Mouse (Mus musculus) kidney, embryonic 15.5 days (tissue): ENCODE measurements around the gene Nomo1. TPM values are rescaled to one million over a fixed set of nuclear protein-coding genes. Genes with fewer than 3 reads are reported as not detected.
A peak's percentile ranks its signal among the peaks of the same experiment; 100 is the strongest.

ENCODE experiments used
- ATAC-seq: fragments of 200-750 bp; cut with Nextera tagmentation; replicated peaks from 2 replicates; pipeline ENCODE4 v1.8.0; 2017; ENCODE audit warnings: moderate TSS enrichment; ENCODE audit not compliant: low FRiP score
- H3K27ac ChIP-seq: fragments of 300-500 bp; sonication (generic); 2 replicates; pipeline ENCODE4 v1.5.1; 2015; ENCODE audit warnings: mild to moderate bottlenecking, inconsistent platforms
- H3K27me3 ChIP-seq: fragments of 300-500 bp; sonication (generic); 2 replicates; pipeline ENCODE4 v1.6.1; 2015; ENCODE audit warnings: inconsistent platforms
- H3K36me3 ChIP-seq: fragments of 300-500 bp; sonication (generic); 2 replicates; pipeline ENCODE4 v1.6.1; 2015; ENCODE audit warnings: inconsistent platforms
- H3K4me1 ChIP-seq: fragments of 300-500 bp; sonication (generic); 2 replicates; pipeline ENCODE4 v1.6.1; 2015; ENCODE audit warnings: inconsistent platforms
- H3K4me2 ChIP-seq: fragments of 300-500 bp; sonication (generic); 2 replicates; pipeline ENCODE4 v1.6.1; 2015; ENCODE audit warnings: moderate library complexity, mild to moderate bottlenecking, inconsistent platforms
- H3K4me3 ChIP-seq: fragments of 300-500 bp; sonication (generic); replicated peaks from 2 replicates; pipeline ENCODE4 v1.5.1; 2015; ENCODE audit warnings: mild to moderate bottlenecking, inconsistent platforms
- H3K9ac ChIP-seq: fragments of 300-500 bp; sonication (generic); 2 replicates; pipeline ENCODE4 v1.6.1; 2015; ENCODE audit warnings: mild to moderate bottlenecking, inconsistent platforms
- H3K9me3 ChIP-seq: fragments of 300-500 bp; sonication (generic); replicated peaks from 2 replicates; pipeline ENCODE4 v1.6.1; 2016; ENCODE audit warnings: inconsistent platforms
- WGBS: fragments of 180-500 bp; shearing (Covaris S2); methylation state at CpG from one replicate; pipeline ENCODE4 v1.1.7; 2015; ENCODE audit warnings: mixed read lengths; 5-methylcytosine and 5-hydroxymethylcytosine counted together
- polyA plus RNA-seq: library from polyadenylated mRNA; unstranded; fragments of >200 nt; fragmentation: Nextera tagmentation; extraction: Ambion mirVana; gene quantifications from 2 replicates; pipeline ENCODE4 v1.2.1, GENCODE M21; 2015

The Nomo1 gene
- polyA plus RNA-seq, 1 experiment from 2014 or later: 40.4 TPM

DNA sequence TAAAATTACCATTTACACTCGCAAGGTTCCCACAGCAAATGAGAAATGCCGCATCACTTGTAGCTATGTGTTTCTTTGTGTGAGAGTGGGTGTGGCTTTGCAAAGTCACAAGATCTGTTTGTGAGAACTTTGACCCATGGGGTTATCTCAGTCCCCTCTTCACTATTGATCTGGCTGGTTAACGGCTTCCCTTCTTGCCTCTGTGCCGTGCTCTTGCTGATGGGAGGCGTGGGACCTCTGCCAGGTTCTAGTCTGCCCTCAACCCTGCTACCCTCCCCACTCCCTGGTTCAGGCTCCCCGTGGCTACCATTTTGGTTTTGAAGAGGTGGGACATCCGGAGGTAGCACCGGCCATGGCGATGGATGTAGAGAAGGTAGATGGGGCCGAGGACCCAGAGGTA, 4.8 kb upstream of the Nomo1 start:
- ATAC-seq: no peak
- no peak overlapping the region for H3K4me2 ChIP-seq
- H3K9me3 ChIP-seq: no peaks in the 10 kb centered on the region
- H3K9ac ChIP-seq: no peak overlapping the region
- H3K27me3 ChIP-seq: no peaks in the 10 kb centered on the region
- H3K4me3 ChIP-seq: no peak overlapping the region
- no peak overlapping the region for H3K27ac ChIP-seq
- H3K4me1 ChIP-seq: peaks cover 8% of the 10 kb centered on the region
- no peaks in the 10 kb centered on the region for H3K36me3 ChIP-seq
- WGBS: 91% methylated on average over 10 of the region's 10 CpGs

DNA sequence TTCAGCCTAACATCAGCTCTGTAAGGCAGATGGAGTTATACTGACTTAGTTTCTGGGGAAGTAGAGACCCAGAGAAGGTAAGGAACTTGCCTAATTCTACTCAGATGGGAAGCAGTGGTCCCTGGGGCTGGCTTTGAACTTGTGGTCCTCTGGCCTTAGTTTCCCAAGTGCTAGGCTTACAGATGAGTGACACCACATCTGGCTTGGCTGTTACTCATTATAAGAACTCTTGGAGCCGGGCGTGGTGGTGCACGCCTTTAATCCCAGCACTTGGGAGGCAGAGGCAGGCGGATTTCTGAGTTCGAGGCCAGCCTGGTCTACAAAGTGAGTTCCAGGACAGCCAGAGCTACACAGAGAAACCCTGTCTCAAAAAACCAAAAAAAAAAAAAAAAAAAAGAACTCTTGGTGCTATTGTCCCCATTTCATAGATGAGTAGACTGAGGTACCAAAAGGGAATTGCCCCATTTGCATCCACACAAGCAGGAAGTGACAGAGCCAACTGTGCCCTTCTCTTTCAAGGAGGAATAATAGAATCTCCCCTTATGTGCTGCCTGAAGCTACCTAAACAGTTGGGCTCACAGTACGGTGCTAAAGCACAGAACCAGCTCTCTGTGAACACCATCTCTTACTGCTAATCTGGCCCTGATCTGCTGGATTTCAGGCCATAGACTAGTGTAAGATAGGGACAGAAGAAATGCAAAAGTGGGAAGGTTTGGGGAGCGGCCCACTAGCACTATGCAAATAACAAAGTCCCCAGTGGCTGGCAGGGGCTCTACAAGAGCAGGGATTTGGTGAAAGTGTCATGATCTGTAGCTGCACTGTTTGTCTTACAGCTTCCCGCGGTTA, 4.0 kb upstream of the Nomo1 start:
- no peaks in the 10 kb centered on the region for H3K27me3 ChIP-seq
- 61% methylated on average over 9 of the region's 9 CpGs for WGBS
- H3K4me2 ChIP-seq: peak overlapping the region; percentile 52
- H3K4me3 ChIP-seq: peak overlapping the region; percentile 22
- H3K36me3 ChIP-seq: no peaks in the 10 kb centered on the region
- no peak for ATAC-seq
- peak overlapping the region; percentile 56; the same call in 1 of the 2 replicates for H3K27ac ChIP-seq
- peaks cover 14% of the 10 kb centered on the region for H3K4me1 ChIP-seq
- peak overlapping the region; percentile 30; the same call in 1 of the 2 replicates for H3K9ac ChIP-seq
- H3K9me3 ChIP-seq: no peaks in the 10 kb centered on the region

DNA sequence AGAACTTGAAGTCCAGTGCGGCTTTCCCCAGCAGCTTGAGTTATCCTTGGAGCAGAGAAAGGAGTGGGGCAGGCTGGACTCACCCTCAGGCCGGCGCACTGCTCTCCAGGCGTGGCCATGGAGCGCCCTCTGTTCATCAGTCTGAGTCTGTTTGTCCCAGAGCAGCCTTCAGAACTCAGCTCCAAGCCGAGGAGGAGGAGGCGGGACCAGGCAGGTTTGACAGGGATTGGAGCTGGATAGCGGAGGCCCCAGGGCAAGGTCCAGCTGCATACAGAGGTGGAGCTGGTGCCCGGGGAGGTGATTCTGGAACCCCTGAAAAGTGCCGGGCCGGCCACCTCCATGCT, 3.4 kb upstream of the Nomo1 start, which contains the start of gene Abcc6:
Gene Abcc6 (minus strand): TSS at position 158 of the 344 bp plus-strand sequence.
- peaks cover 20% of the 10 kb centered on the region for H3K4me1 ChIP-seq
- WGBS: 5% methylated on average over 11 of the region's 11 CpGs
- peak within 1 kb of the TSS; percentile 52 for H3K4me2 ChIP-seq
- H3K27ac ChIP-seq: peak within 1 kb of the TSS; percentile 56; the same call in 1 of the 2 replicates
- peak; percentile 44; the same call in 1 of the 2 replicates for ATAC-seq
- peak within 1 kb of the TSS; percentile 30; the same call in 1 of the 2 replicates for H3K9ac ChIP-seq
- no peaks in the 10 kb centered on the region for H3K27me3 ChIP-seq
- no peaks in the 10 kb centered on the region for H3K36me3 ChIP-seq
- H3K4me3 ChIP-seq: peak within 1 kb of the TSS; percentile 22
- H3K9me3 ChIP-seq: no peaks in the 10 kb centered on the region

DNA sequence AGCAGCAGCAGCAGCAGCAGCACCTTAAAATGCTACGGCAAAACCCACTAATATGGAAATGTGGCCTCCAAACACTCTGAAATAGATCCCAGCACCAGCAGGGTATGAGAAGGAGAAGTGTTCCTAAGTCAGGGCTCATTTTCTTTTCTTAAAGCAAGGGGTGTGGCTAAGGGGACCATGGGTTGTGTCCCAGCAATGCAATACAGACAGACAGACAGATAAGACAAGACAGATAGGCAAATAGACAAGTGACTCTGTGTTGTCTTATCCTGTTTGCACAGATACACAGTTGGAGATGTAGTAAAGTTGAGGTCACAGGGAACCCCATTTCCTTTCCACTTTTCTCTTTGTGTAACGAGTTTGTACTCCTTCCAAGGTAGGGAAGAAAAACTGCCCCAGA, 2.4 kb upstream of the Nomo1 start:
- Histone ChIP-seq H3K9me3 (no peaks in the 10 kb centered on the region), H3K4me3 (no peak overlapping the region), H3K27ac (no peak overlapping the region), H3K36me3 (no peaks in the 10 kb centered on the region), H3K4me2 (no peak overlapping the region), H3K9ac (no peak overlapping the region), H3K4me1 (peaks cover 23% of the 10 kb centered on the region), H3K27me3 (no peaks in the 10 kb centered on the region)
- WGBS: 73% methylated on average over 2 of the region's 2 CpGs
- no peak for ATAC-seq

DNA sequence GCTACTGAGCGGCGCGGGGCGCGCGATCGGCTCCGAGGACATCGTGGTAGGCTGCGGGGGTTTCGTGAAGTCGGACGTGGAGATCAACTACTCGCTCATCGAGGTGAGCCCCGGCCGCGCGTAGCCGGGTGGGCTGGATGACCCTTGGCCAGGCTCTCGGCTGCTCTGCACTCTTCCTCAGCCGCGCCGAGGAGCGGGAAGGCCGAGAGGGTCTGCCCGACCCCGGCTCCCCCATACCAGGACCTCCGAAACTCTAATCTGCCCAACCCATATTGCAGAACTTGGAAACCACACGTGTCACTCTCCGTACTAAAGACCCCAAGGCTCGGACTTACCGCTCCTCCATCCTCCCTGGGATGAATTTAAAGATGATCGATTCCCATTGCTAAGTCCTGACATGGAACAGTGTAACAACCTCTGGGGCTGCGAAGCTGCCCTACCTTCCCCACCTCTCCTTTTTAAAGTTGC, 406 bp downstream of the Nomo1 start:
- peak; percentile 50; the same call in 1 of the 2 replicates for ATAC-seq
- H3K4me2 ChIP-seq: peak overlapping the region; percentile 80
- no peaks in the 10 kb centered on the region for H3K9me3 ChIP-seq
- H3K27me3 ChIP-seq: no peaks in the 10 kb centered on the region
- H3K9ac ChIP-seq: peak overlapping the region; percentile 86
- peaks cover 17% of the 10 kb centered on the region for H3K36me3 ChIP-seq
- peaks cover 31% of the 10 kb centered on the region for H3K4me1 ChIP-seq
- WGBS: under 1% methylated on average over 35 of the region's 35 CpGs
- H3K4me3 ChIP-seq: peak overlapping the region; percentile 93
- H3K27ac ChIP-seq: no peak overlapping the region

DNA sequence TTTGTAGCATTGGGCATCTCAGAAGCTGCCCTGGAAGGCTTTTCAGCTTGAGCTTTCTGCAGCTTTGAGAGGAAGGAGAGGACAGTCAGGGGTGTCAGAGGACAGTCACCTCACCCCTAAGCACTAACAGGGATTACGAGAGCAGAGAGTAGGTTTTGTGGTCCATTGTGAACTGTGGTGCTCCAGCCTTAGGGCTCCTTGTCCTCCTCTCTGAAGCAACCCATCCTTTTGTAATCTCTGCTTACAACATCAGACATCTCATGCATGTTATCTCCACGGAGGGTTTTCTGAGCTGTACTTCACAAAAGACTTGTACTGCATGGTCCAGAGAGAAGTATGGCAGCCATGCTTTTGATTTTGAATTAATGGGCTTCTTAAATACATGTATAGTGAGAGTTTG, 1.5 kb downstream of the Nomo1 start:
- peak overlapping the region; percentile 80 for H3K4me2 ChIP-seq
- H3K36me3 ChIP-seq: peaks cover 18% of the 10 kb centered on the region
- no peak for ATAC-seq
- 75% methylated on average over 2 of the region's 2 CpGs for WGBS
- H3K4me1 ChIP-seq: peaks cover 29% of the 10 kb centered on the region
- peak overlapping the region; percentile 93 for H3K4me3 ChIP-seq
- H3K9ac ChIP-seq: peak overlapping the region; percentile 86; the same call in 1 of the 2 replicates
- H3K27me3 ChIP-seq: no peaks in the 10 kb centered on the region
- no peaks in the 10 kb centered on the region for H3K9me3 ChIP-seq
- H3K27ac ChIP-seq: no peak overlapping the region

DNA sequence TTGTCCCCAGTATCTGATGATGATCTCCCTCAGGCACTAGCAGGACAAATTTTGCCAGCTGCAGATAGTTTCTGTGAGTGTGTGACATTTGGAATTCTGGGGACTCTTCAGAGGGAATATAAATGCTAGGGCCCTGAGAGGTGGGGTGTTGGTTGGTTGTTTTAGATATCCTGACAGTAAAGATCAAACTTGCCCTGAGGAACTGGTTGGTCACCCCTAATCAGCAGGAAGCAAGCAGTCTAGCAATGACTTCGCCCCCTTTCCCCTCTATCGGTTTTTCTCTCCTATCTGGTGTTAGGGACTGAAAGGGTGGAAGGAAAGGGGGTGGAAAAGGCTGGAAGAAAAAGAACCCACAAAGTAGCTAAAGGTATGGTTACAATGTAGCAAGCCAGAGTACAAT, 2.0 kb downstream of the Nomo1 start:
- no peak for ATAC-seq
- H3K4me2 ChIP-seq: no peak overlapping the region
- no peaks in the 10 kb centered on the region for H3K9me3 ChIP-seq
- H3K27me3 ChIP-seq: no peaks in the 10 kb centered on the region
- H3K9ac ChIP-seq: no peak overlapping the region
- H3K4me1 ChIP-seq: peaks cover 28% of the 10 kb centered on the region
- no peak overlapping the region for H3K4me3 ChIP-seq
- WGBS: 78% methylated on average over 2 of the region's 2 CpGs
- H3K36me3 ChIP-seq: peaks cover 20% of the 10 kb centered on the region
- H3K27ac ChIP-seq: no peak overlapping the region

DNA sequence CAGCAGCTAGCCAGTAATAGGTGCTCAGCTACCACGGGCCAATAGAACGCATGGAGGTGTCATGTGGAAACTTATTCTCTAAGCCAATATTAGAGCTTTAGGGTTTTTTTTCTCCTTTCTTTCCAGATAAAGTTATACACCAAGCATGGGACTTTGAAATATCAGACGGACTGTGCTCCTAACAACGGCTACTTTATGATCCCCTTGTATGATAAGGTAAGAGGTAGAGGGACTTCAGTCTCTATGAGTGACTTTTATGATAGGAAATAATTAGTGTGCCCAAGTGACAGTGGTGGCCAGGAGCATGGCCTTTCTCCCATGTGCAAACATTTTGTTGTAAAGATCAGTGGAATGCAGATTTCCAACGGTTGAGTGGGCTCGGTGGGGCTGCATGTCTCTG, 3.9 kb downstream of the Nomo1 start:
- Histone ChIP-seq H3K27me3 (no peaks in the 10 kb centered on the region), H3K9ac (no peak overlapping the region), H3K36me3 (peaks cover 39% of the 10 kb centered on the region), H3K4me1 (peaks cover 28% of the 10 kb centered on the region), H3K4me3 (no peak overlapping the region), H3K27ac (no peak overlapping the region), H3K9me3 (no peaks in the 10 kb centered on the region), H3K4me2 (no peak overlapping the region)
- WGBS: 83% methylated on average over 6 of the region's 6 CpGs
- ATAC-seq: no peak

DNA sequence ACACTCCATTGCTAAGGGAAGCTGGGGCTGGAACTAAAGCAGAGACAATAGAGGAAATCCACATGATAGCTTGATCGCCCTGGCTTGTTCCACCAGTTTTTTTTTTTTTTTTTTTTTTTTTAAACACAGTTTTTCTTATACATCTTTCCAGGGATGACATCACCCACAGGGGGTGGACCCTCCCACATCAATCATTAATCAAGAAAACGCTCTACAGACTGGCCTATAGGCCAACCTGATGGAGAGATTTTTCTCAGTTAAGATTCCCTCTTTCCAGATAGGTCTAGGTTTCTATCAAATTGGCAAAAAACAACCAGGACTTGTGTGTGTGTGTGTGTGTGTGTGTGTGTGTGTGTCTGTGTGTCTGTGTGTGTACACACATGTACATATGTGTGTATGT, 6.4 kb downstream of the Nomo1 start:
- Histone ChIP-seq H3K4me1 (peaks cover 18% of the 10 kb centered on the region), H3K4me3 (no peak overlapping the region), H3K27me3 (no peaks in the 10 kb centered on the region), H3K9me3 (no peaks in the 10 kb centered on the region), H3K36me3 (peaks cover 64% of the 10 kb centered on the region), H3K27ac (no peak overlapping the region), H3K9ac (no peak overlapping the region), H3K4me2 (no peak overlapping the region)
- no peak for ATAC-seq
- 52% methylated on average over 2 of the region's 2 CpGs for WGBS

DNA sequence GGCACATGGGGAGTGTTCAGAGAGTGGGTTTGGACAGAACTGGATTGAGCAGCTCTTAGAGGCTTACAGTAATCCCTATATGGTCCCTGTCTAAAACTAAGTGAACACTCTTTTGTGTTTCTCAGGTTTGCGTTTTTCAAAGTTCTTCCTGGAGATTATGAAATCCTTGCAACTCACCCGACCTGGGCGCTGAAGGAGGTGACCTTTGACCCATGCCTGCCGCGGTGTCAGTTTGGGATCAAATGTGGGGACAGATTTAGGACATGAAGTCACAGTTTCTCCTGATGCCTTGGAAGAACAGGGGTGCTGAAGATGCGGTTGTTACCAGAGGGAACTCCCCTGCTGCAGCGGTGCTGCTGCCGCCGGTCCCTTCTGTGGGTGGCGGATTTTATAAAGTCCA, 10.6 kb downstream of the Nomo1 start:
- no peak for ATAC-seq
- no peaks in the 10 kb centered on the region for H3K9me3 ChIP-seq
- H3K4me3 ChIP-seq: no peak overlapping the region
- no peak overlapping the region for H3K9ac ChIP-seq
- peaks cover 3% of the 10 kb centered on the region; the same call in 1 of the 2 replicates for H3K4me1 ChIP-seq
- no peaks in the 10 kb centered on the region for H3K27me3 ChIP-seq
- peaks cover 80% of the 10 kb centered on the region for H3K36me3 ChIP-seq
- WGBS: 92% methylated on average over 10 of the region's 10 CpGs
- no peak overlapping the region for H3K4me2 ChIP-seq
- no peak overlapping the region for H3K27ac ChIP-seq

DNA sequence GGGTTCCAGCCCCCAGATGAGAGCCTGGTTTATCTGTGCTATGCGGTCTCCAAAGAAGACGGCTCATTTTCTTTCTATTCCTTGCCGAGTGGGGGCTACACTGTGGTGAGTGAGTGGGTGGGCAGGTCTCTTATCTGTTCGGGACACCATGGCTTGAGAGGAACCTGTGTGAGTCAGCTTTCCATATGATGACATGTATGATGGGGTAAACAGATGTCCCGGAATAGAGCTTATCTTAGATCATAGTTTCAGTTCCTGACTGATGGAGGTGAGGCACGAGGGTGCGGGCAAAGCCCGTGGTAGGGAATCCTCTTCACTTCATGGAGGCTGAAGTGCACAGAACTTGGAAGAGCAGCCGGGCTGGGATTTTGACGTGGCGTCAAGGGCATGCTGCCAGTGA, 12.4 kb downstream of the Nomo1 start:
- H3K36me3 ChIP-seq: peaks cover 90% of the 10 kb centered on the region
- no peaks in the 10 kb centered on the region for H3K27me3 ChIP-seq
- no peak overlapping the region for H3K9ac ChIP-seq
- 93% methylated on average over 11 of the region's 11 CpGs for WGBS
- no peaks in the 10 kb centered on the region for H3K9me3 ChIP-seq
- H3K4me2 ChIP-seq: no peak overlapping the region
- no peak overlapping the region for H3K4me3 ChIP-seq
- ATAC-seq: no peak
- no peak overlapping the region for H3K27ac ChIP-seq
- no peaks in the 10 kb centered on the region for H3K4me1 ChIP-seq

DNA sequence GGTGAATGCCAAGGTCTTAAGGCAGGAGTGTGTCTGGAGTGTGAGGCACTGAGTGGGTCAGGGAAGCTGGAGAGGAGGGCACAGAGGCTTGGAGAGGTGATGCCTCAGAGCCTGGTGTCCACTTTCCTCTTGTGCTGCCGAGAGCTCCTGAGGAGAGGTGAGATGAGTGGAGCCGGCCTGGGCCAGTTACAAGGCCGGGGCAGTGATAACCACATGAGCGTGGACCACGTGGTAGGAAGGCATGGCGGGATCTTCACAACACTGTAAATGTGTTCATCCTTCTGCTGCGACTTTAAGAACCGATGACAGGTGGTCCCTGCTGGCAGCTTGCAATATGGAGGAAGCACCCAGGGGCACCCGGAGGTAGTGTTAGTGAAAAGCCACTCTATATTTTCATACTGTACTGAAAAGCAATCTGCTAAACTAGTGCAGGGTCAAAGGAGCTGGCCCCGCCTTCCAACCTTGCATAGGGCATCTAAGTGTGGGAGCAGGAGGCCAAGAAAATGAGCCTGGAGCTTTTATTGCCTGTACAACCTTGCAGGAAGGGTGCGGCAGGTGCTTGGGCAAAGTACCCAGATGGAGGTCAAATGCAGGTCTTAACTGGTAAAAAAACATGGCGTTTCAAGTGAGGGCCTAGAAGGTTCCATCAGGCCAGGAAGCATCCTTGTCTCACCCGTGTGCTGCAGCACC, 14.5 kb downstream of the Nomo1 start:
- no peak overlapping the region for H3K4me2 ChIP-seq
- peaks cover 85% of the 10 kb centered on the region for H3K36me3 ChIP-seq
- H3K9ac ChIP-seq: no peak overlapping the region
- no peak for ATAC-seq
- no peaks in the 10 kb centered on the region for H3K9me3 ChIP-seq
- no peak overlapping the region for H3K27ac ChIP-seq
- H3K4me3 ChIP-seq: no peak overlapping the region
- H3K4me1 ChIP-seq: no peaks in the 10 kb centered on the region
- WGBS: 90% methylated on average over 13 of the region's 13 CpGs
- H3K27me3 ChIP-seq: no peaks in the 10 kb centered on the region
